Mouse (Mus musculus) erythroblast, adult 5-6 weeks (primary cell): ENCODE data around the gene Ces2f. TPM values are rescaled to one million over a fixed set of nuclear protein-coding genes. Genes with fewer than 3 reads are reported as not detected.

Experiments used
- total RNA-seq, 2 experiments: library from RNA; stranded (forward) in 1 of 2; stranded (reverse) in 1 of 2; fragments of 150-400 nt in 1 of 2; fragments of 200-764, 138-1000 nt in 1 of 2; gene quantifications; 2 replicates each; pipeline versions ENCODE4 v1.2.3 to v1.2.4; 2015 to 2017; ENCODE audit warnings: low replicate concordance in 2 of 2

Gene Ces2f
- total RNA-seq, 2 experiments from 2014 or later = not detected

Other genes starting within 250 kb of the Ces2f start
- gene Ces2a, start 213.4 kb upstream of the Ces2f start, total RNA-seq (2015; ENCODE audit: low replicate concordance) = not detected in 2 replicates
- not detected in 2 replicates for gene Ces2a, start 213.4 kb upstream of the Ces2f start, total RNA-seq (2017; ENCODE audit: low replicate concordance)
- gene Ces2b, start 115.8 kb upstream of the Ces2f start, total RNA-seq (2015; ENCODE audit: low replicate concordance) = not detected in 2 replicates
- gene Ces2b, start 115.8 kb upstream of the Ces2f start, total RNA-seq (2017; ENCODE audit: low replicate concordance) = not detected in 2 replicates
- gene Ces2c, start 100.3 kb upstream of the Ces2f start, total RNA-seq (2015; ENCODE audit: low replicate concordance) = not detected in 2 replicates
- not detected in 2 replicates for gene Ces2c, start 100.3 kb upstream of the Ces2f start, total RNA-seq (2017; ENCODE audit: low replicate concordance)
- gene Ces2e, start 21.1 kb upstream of the Ces2f start, total RNA-seq (2015; ENCODE audit: low replicate concordance) = not detected in 2 replicates
- not detected in 2 replicates for gene Ces2e, start 21.1 kb upstream of the Ces2f start, total RNA-seq (2017; ENCODE audit: low replicate concordance)
- gene Ces2g, start 14.4 kb downstream of the Ces2f start, total RNA-seq (2015; ENCODE audit: low replicate concordance) = 255 and 269 TPM in 2 replicates
- 137 and 175 TPM in 2 replicates for gene Ces2g, start 14.4 kb downstream of the Ces2f start, total RNA-seq (2017; ENCODE audit: low replicate concordance)
- not detected in 2 replicates for gene Ces2h, start 53.5 kb downstream of the Ces2f start, total RNA-seq (2015; ENCODE audit: low replicate concordance)
- not detected in 2 replicates for gene Ces2h, start 53.5 kb downstream of the Ces2f start, total RNA-seq (2017; ENCODE audit: low replicate concordance)
- not detected in 2 replicates for gene Ces3a, start 101.2 kb downstream of the Ces2f start, total RNA-seq (2015; ENCODE audit: low replicate concordance)
- not detected in 2 replicates for gene Ces3a, start 101.2 kb downstream of the Ces2f start, total RNA-seq (2017; ENCODE audit: low replicate concordance)
- not detected in 2 replicates for gene Ces3b, start 136.4 kb downstream of the Ces2f start, total RNA-seq (2015; ENCODE audit: low replicate concordance)
- not detected in 2 replicates for gene Ces3b, start 136.4 kb downstream of the Ces2f start, total RNA-seq (2017; ENCODE audit: low replicate concordance)
- not detected in 2 replicates for gene Ces4a, start 184.4 kb downstream of the Ces2f start, total RNA-seq (2015; ENCODE audit: low replicate concordance)
- gene Ces4a, start 184.4 kb downstream of the Ces2f start, total RNA-seq (2017; ENCODE audit: low replicate concordance) = not detected in 2 replicates
- gene Cbfb, start 223.3 kb downstream of the Ces2f start, total RNA-seq (2015; ENCODE audit: low replicate concordance) = 28.6 and 37.6 TPM in 2 replicates
- gene Cbfb, start 223.3 kb downstream of the Ces2f start, total RNA-seq (2017; ENCODE audit: low replicate concordance) = 27.2 and 33.1 TPM in 2 replicates